Mouse (Mus musculus) forebrain, postnatal 0 days (tissue): Measurements from ENCODE around the gene Serpina12. TPM values are rescaled to one million over a fixed set of nuclear protein-coding genes. Genes with fewer than 3 reads are reported as not detected.

Experiments
- ATAC-seq: fragments of 200-750 bp; cut with Nextera tagmentation; 2 replicates; pipeline ENCODE4 v1.8.0; 2017; ENCODE audit warnings: mild to moderate bottlenecking, moderate library complexity
- DNase-seq: peaks from one replicate; pipeline ENCODE4 v3.0.0-alpha.2; 2015
- H3K27ac ChIP-seq: fragments of 300-500 bp; sonication (generic); 2 replicates; pipeline ENCODE4 v1.5.1; 2014; ENCODE audit warnings: low read depth, mild to moderate bottlenecking, antibody characterized with exemption, low read length, moderate library complexity, mixed read lengths
- H3K27me3 ChIP-seq: fragments of 300-500 bp; sonication (generic); 2 replicates; pipeline ENCODE4 v1.6.1; 2014; ENCODE audit warnings: mild to moderate bottlenecking, low read length, mixed read lengths; ENCODE audit not compliant: insufficient read depth
- H3K36me3 ChIP-seq: fragments of 300-500 bp; sonication (generic); 2 replicates; pipeline ENCODE4 v1.6.1; 2014; ENCODE audit warnings: mild to moderate bottlenecking, moderate library complexity; ENCODE audit not compliant: insufficient read depth
- H3K4me1 ChIP-seq: fragments of 300-500 bp; sonication (generic); 2 replicates; pipeline ENCODE4 v1.6.1; 2014; ENCODE audit warnings: antibody characterized with exemption; ENCODE audit not compliant: insufficient read depth
- H3K4me2 ChIP-seq: fragments of 300-500 bp; sonication (generic); 2 replicates; pipeline ENCODE4 v1.6.1; 2014; ENCODE audit warnings: low read depth, mild to moderate bottlenecking, moderate library complexity
- H3K4me3 ChIP-seq: fragments of 300-500 bp; sonication (generic); 2 replicates; pipeline ENCODE4 v1.5.1; 2014; ENCODE audit warnings: low read depth, low read length, mixed read lengths
- H3K9ac ChIP-seq: fragments of 300-500 bp; sonication (generic); 2 replicates; pipeline ENCODE4 v1.6.1; 2014; ENCODE audit warnings: mild to moderate bottlenecking
- H3K9me3 ChIP-seq: fragments of 300-500 bp; sonication (generic); 2 replicates; pipeline ENCODE4 v1.6.1; 2016; ENCODE audit warnings: low read length
- CTCF ChIP-seq: sonication (generic); IDR thresholded peaks from 2 replicates; pipeline ENCODE4 v1.5.1; 2016; ENCODE audit warnings: antibody characterized with exemption, control low read depth, low read depth
- WGBS: fragments of 180-500 bp; shearing (Covaris S2); extraction: QIAGEN DNeasy Blood & Tissue Kit; methylation state at CpG from one replicate; pipeline ENCODE4 v1.1.7; 2014; 5-methylcytosine and 5-hydroxymethylcytosine counted together
- polyA plus RNA-seq: library from polyadenylated mRNA; unstranded; fragments of >200 nt; fragmentation: Nextera tagmentation; extraction: Ambion mirVana; gene quantifications from 2 replicates; pipeline ENCODE4 v1.2.1, GENCODE M21; 2015
- total RNA-seq: library from RNA; depleted of rRNA; stranded (reverse); fragments of >200 nt; gene quantifications from 2 replicates; pipeline ENCODE4 v1.2.3, GENCODE M21; 2014

Serpina12 gene
- total and polyA plus RNA-seq, 2 experiments from 2014 or later: not detected

DNA sequence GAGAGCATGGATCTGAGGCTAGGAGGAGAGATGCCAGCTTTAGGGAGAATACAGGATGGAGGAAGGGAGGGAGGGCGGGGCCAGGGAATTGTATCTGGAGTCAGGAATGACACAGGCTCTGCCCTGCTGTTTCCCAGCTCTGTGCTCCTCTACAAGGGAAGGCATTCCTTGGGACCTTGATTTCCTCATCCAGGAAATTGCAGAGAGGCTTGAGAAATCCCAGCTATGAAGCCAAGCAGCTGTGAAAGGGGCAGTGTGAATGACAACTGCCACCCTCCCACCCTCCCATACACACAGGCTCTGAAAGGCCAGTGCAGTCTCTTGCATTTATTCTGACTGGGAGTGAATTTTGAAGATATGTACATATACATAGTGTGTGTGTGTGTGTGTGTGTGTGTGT, 9.8 kb upstream of the Serpina12 start:
- H3K4me3 ChIP-seq: no peak overlapping the region
- no peak for ATAC-seq
- H3K4me1 ChIP-seq: no peaks in the 10 kb centered on the region; the same call in 1 of the 2 replicates
- no peak for DNase-seq
- TF ChIP-seq CTCF: no peak
- H3K9ac ChIP-seq: no peak overlapping the region
- H3K9me3 ChIP-seq: no peaks in the 10 kb centered on the region
- no peaks in the 10 kb centered on the region for H3K36me3 ChIP-seq
- H3K27me3 ChIP-seq: no peaks in the 10 kb centered on the region
- H3K27ac ChIP-seq: no peak overlapping the region
- no peak overlapping the region for H3K4me2 ChIP-seq
- WGBS: 75% methylated on average over 1 of the region's 1 CpGs

DNA sequence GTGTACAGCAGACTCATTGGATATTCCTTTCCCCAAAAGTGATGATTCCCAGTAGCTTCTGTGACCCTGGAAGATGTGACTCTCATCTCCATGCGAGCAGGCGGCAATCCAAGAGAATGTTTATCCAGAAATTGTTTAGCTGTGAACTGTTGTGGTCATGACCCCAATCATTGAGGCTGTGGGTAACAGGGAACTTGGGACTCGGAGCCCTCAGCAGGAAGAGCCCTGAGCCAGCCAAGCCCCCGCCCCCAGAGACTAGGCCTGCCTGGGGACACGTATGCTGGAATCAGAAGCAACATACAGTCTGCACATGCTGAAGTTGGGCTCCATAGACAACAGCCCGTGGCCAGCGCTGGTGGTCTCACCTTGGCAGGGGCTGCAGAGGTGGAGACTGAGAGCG, 1.5 kb upstream of the Serpina12 start:
- Histone ChIP-seq H3K4me2 (no peak overlapping the region), H3K36me3 (no peaks in the 10 kb centered on the region), H3K4me3 (no peak overlapping the region), H3K9me3 (no peaks in the 10 kb centered on the region), H3K27ac (no peak overlapping the region), H3K4me1 (no peaks in the 10 kb centered on the region), H3K9ac (no peak overlapping the region), H3K27me3 (no peaks in the 10 kb centered on the region)
- 87% methylated on average over 8 of the region's 8 CpGs for WGBS
- no peak for DNase-seq
- no peak for ATAC-seq
- no peak for TF ChIP-seq CTCF

DNA sequence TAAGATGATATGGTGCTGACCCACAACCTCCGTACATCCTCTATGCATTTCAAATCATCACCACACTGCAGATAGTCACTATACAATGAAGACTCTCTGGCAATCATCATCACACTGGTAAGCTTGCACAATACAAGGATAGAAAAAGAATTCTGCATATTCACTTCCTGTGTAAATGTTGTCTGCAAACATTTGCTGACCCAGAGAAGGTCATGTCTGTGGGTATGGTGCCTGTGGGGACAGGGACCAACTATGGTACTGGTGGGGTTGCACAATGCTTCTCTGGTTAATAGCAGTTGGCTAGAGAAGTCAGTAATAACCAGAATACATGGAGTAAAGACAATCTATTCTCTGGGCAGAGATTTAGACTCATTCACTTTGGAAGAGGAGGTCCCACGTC, 1.5 kb downstream of the Serpina12 start:
- H3K36me3 ChIP-seq: no peaks in the 10 kb centered on the region
- H3K27me3 ChIP-seq: no peaks in the 10 kb centered on the region
- no peak overlapping the region for H3K4me3 ChIP-seq
- no peak for TF ChIP-seq CTCF
- WGBS: 84% methylated on average over 2 of the region's 2 CpGs
- H3K4me2 ChIP-seq: no peak overlapping the region
- no peaks in the 10 kb centered on the region for H3K4me1 ChIP-seq
- no peak for ATAC-seq
- H3K9ac ChIP-seq: no peak overlapping the region
- DNase-seq: no peak
- H3K9me3 ChIP-seq: no peaks in the 10 kb centered on the region
- no peak overlapping the region for H3K27ac ChIP-seq

DNA sequence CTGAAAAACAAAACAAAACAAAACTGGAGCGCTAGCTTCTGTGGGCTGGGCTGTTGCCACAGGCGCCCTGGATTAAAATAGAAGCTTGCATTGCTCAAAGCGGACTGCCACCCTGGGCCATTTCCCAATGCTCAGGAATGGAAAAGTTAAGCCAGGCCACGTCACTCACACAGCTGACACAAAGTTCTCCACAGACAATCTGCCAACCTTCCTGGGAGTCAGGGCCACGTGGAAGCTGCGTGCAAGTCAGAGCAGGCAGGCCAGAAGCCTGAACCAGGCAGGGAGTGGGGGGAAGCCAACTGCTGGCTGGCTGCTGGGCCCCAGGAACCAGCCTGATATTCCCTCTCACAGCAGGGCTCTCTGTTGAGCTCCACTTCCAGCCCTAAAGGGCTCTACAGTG, 2.8 kb downstream of the Serpina12 start:
- no peak overlapping the region for H3K4me2 ChIP-seq
- H3K4me3 ChIP-seq: no peak overlapping the region
- 57% methylated on average over 6 of the region's 6 CpGs for WGBS
- no peaks in the 10 kb centered on the region for H3K9me3 ChIP-seq
- no peaks in the 10 kb centered on the region for H3K27me3 ChIP-seq
- no peak overlapping the region for H3K9ac ChIP-seq
- no peaks in the 10 kb centered on the region for H3K36me3 ChIP-seq
- no peaks in the 10 kb centered on the region for H3K4me1 ChIP-seq
- ATAC-seq: peak; percentile 23
- no peak overlapping the region for H3K27ac ChIP-seq
- no peak for DNase-seq
- no peak for TF ChIP-seq CTCF

DNA sequence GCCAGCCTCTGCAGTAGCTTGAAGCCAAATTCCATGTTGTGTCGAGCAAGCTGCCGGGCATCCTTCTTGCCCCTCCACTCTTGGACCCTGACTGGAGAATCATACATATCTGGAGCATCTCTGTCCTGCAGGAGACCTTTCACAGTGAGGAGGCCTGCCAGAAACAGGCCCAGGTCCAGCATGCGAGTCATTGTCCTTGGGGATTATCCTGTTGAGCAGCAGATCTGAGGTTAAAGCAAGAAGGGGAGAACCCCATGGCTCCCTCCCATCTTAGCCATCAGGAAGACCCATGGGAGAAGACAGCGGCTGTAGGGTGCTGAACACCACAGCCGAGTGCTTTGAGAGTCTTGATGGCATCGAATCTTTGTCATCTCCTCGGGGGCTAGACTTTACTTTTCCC, 6.1 kb downstream of the Serpina12 start:
- Histone ChIP-seq H3K27ac (no peak overlapping the region), H3K4me1 (no peaks in the 10 kb centered on the region), H3K9me3 (no peaks in the 10 kb centered on the region), H3K9ac (no peak overlapping the region), H3K4me3 (no peak overlapping the region), H3K36me3 (no peaks in the 10 kb centered on the region), H3K27me3 (no peaks in the 10 kb centered on the region), H3K4me2 (no peak overlapping the region)
- WGBS: 93% methylated on average over 7 of the region's 7 CpGs
- DNase-seq (no peak), ATAC-seq (no peak)
- no peak for TF ChIP-seq CTCF

DNA sequence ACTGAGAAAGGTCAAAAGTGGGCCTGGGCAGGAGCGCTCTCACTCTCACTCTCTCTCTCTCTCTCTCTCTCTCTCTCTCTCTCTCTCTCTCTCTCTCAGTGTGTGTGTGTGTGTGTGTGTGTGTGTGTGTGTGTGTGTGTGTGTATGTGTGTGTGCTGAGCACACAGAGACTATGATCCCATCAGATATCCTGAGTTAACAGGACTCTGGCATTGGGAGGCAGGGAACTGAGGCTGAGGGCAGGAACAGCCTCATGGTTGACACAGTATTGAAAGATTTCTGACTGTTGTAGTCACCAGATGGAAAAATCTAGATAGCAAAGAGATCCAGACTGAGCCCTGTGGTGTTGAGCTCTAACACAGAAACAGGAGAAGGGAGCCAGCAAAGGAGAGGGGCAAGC, 10.5 kb downstream of the Serpina12 start:
- no peak overlapping the region for H3K4me2 ChIP-seq
- no peak overlapping the region for H3K9ac ChIP-seq
- H3K27me3 ChIP-seq: no peaks in the 10 kb centered on the region
- H3K4me3 ChIP-seq: no peak overlapping the region
- no peaks in the 10 kb centered on the region for H3K4me1 ChIP-seq
- no peaks in the 10 kb centered on the region for H3K36me3 ChIP-seq
- no peaks in the 10 kb centered on the region for H3K9me3 ChIP-seq
- WGBS: 100% methylated on average over 1 of the region's 1 CpGs
- H3K27ac ChIP-seq: no peak overlapping the region
- DNase-seq: no peak
- TF ChIP-seq CTCF: no peak
- ATAC-seq: no peak

DNA sequence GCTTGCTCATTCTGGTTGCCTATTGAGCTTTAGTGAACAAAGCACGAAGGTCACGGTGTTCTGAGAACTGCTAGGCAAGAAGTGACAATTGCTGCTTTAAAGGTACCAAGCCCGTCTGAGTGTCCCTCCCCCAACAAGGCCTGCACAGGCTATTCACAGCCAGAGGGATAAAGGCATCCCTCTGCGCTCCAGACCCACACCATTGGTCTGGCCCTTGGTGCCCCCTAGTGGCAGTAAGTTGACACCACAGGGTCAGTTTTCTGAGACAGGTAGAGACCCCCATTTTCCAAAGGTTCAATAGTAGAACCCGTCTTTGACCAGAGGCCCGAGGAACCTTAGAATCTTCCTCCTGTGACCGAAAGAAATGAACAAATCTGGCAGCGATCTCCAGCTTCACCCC, 14.3 kb downstream of the Serpina12 start:
- H3K36me3 ChIP-seq: no peaks in the 10 kb centered on the region
- H3K4me3 ChIP-seq: no peak overlapping the region
- no peak overlapping the region for H3K4me2 ChIP-seq
- no peak overlapping the region for H3K9ac ChIP-seq
- no peak overlapping the region for H3K27ac ChIP-seq
- WGBS: 48% methylated on average over 8 of the region's 8 CpGs
- peak; percentile 49 for TF ChIP-seq CTCF
- H3K4me1 ChIP-seq: no peaks in the 10 kb centered on the region
- DNase-seq (no peak), ATAC-seq (no peak)
- no peaks in the 10 kb centered on the region for H3K9me3 ChIP-seq
- H3K27me3 ChIP-seq: no peaks in the 10 kb centered on the region

DNA sequence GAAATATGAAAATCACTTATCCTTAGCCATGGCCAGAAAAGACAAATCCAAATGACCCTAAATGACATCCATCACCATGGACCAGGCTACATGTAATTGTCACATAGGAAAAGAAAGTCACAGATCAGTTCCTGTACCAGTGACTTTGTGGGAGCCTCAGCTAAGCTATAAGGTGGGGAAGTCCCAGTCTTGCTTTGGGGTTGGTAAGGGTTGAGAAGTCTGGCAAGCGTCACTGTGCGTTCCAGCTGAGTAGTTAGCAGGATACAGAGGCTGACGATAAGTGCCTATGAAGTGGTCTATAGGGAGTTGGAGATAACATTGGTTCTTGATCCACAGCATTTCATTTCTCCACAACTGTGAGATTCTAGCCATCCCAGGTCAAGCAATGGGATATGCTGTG, 29.0 kb downstream of the Serpina12 start:
- Histone ChIP-seq H3K9ac (no peak overlapping the region), H3K36me3 (no peaks in the 10 kb centered on the region), H3K27me3 (no peaks in the 10 kb centered on the region), H3K4me1 (no peaks in the 10 kb centered on the region), H3K4me2 (no peak overlapping the region), H3K27ac (no peak overlapping the region), H3K9me3 (no peaks in the 10 kb centered on the region), H3K4me3 (no peak overlapping the region)
- no peak for ATAC-seq
- WGBS: 91% methylated on average over 3 of the region's 3 CpGs
- no peak for DNase-seq
- no peak for TF ChIP-seq CTCF
